ENCODE assay signal across 9 mouse cellular contexts in genomic region chr4:36288813-36289700, GRCm38 (mm10).
A peak's percentile ranks its signal among the peaks of the same experiment; 100 is the strongest.
DNase-seq lines count a peak whose midpoint lies in the region; ATAC-seq lines count a peak whose summit lies in the region.
"Had no signal": no experiment of that assay in that cellular context is flagged by ENCODE, and none has a peak within 500 bp of the region (broad histone marks: within the 10 kb centered on the region; RNA-seq: fewer than 3 reads in every experiment).

No protein-coding gene starts in this region.

- 13% methylated on average over 17 of the region's 17 CpGs for WGBS in hindbrain, embryonic 13.5 days
- 11% methylated on average over 17 of the region's 17 CpGs for WGBS in lung, embryonic 15.5 days

- peak; percentile 97 for ATAC-seq in hindbrain, embryonic 13.5 days (ENCODE audit: low FRiP score)
- peak; percentile 87; the same call in 1 of the 2 replicates for ATAC-seq in lung, embryonic 15.5 days (ENCODE audit: borderline replicate concordance, extremely low read depth, low FRiP score, low TSS enrichment)
- no peak for ATAC-seq in inflammation-experienced regulatory T-cells, adult 6 months
- ATAC-seq: Patski had no signal

- H3K4me1 ChIP-seq in hindbrain, embryonic 13.5 days (replicated peaks), result peaks cover 12% of the 10 kb centered on the region
- H3K4me1 ChIP-seq in lung, embryonic 15.5 days, result 0 out of 2 replicates have a peak, but pooled peaks cover 3% of the 10 kb centered on the region

- no peaks in the 10 kb centered on the region for H3K27me3 ChIP-seq in hindbrain, embryonic 13.5 days
- H3K27me3 ChIP-seq in lung, embryonic 15.5 days, result no peaks in the 10 kb centered on the region
- H3K27me3 ChIP-seq: Patski had no signal

- H3K27ac ChIP-seq in hindbrain, embryonic 13.5 days, result peak overlapping the region; percentile 52; the same call in 1 of the 2 replicates
- no peak overlapping the region for H3K27ac ChIP-seq in lung, embryonic 15.5 days

- H3K9me3 ChIP-seq in hindbrain, embryonic 13.5 days, result no peaks in the 10 kb centered on the region
- no peaks in the 10 kb centered on the region for H3K9me3 ChIP-seq in lung, embryonic 15.5 days

- H3K4me2 ChIP-seq in hindbrain, embryonic 13.5 days, result peak overlapping the region; percentile 55
- peak overlapping the region; percentile 47 for H3K4me2 ChIP-seq in lung, embryonic 15.5 days

- no peaks in the 10 kb centered on the region for H3K36me3 ChIP-seq in hindbrain, embryonic 13.5 days
- no peaks in the 10 kb centered on the region for H3K36me3 ChIP-seq in lung, embryonic 15.5 days

- peak overlapping the region; percentile 28 for H3K4me3 ChIP-seq in hindbrain, embryonic 13.5 days
- peak overlapping the region; percentile 26 for H3K4me3 ChIP-seq in lung, embryonic 15.5 days

- peak; percentile 9 for DNase-seq in WW6 (ENCODE audit: low read depth, low spot score)
- DNase-seq in cerebellum, adult 9-11 months, result peak; percentile 19
- DNase-seq in frontal cortex, adult 2 months (ENCODE audit: extremely low spot score in 1 of 2, low spot score in 1 of 2), result peak; percentile 35 to 81
- DNase-seq in layer of hippocampus, postnatal 14 days (ENCODE audit: low spot score in 2 of 2), result peak; percentile 66 to 77
- DNase-seq in ovary, postnatal 10 days (ENCODE audit: low spot score), result peak; percentile 13

- H3K9ac ChIP-seq in hindbrain, embryonic 13.5 days, result peak overlapping the region; percentile 43; the same call in 1 of the 2 replicates
- no peak overlapping the region for H3K9ac ChIP-seq in lung, embryonic 15.5 days

Comparison
In these comparisons a context has a peak if more than half of its experiments do, and no peak if none do; other contexts are left out.
1. DNase-seq: peak in every context shown above with its lines; median percentile 72 in layer of hippocampus, postnatal 14 days; 58 in frontal cortex, adult 2 months; 19 in cerebellum, adult 9-11 months; 13 in ovary, postnatal 10 days; 9 in WW6.